Mouse (Mus musculus): Measurements from ENCODE around the gene Cyp4f39.

DNA sequence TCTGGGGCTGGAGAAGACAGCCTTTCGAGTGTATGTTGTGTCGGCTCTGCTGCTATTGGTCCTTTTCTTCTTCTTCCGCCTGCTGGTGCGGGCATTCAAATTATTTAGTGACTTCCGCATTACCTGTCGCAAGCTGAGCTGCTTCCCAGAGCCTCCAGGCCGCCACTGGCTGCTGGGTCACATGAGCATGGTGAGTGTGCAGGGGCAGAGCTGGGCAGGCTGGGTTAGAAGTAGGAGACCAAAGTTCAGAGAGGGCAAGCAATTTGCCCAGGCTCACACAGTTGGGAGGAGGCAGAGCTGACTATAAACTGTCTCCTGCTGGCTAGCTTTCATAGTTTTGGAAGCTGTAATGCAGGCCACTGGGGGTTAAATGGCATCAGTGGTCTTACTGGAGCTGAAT, 16.0 kb downstream of the Cyp4f39 start:
- TF ChIP-seq TAL1 (IDR thresholded peaks at IDR 0.05; ENCODE audit: low read length) = no peak
- TF ChIP-seq GATA1 (IDR thresholded peaks at IDR 0.05; ENCODE audit: low read length) = no peak
